Mouse (Mus musculus) retina, adult 2 months (tissue): ENCODE results near the gene Klhdc7a.
"Not testable (repeated sequence)": the region's sequence is repeated elsewhere in the genome, so short reads cannot be mapped to it uniquely, and the experiment has no call there.

Experiments used
- DNase-seq: peaks from one replicate; pipeline ENCODE4 v3.0.0-alpha.2; 2012; ENCODE audit warnings: low read depth, low spot score

Gene Klhdc7a

DNA sequence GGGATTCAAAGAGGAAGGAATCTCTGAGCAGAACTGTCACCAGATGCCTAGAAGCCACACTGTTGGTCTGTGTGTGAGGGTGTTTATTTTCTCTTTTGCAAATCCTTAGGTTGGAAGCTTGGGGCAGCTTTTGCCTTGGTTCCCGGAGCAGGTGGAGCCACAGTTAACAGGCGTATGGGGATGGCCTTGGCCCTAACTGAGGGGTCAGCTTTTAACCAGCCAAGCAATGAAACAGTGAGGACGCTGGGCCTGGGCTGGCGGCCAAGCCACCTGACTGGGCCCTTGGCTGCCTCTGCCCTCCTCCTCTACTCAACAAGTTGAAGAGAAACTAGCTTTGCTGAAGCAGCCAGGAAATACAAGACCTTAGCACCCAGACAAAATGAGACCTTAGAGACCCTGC is at the start of gene Klhdc7a:
TSS of gene Klhdc7a (minus strand) at position 105 of the 400 bp plus-strand sequence.
- no peak for DNase-seq

DNA sequence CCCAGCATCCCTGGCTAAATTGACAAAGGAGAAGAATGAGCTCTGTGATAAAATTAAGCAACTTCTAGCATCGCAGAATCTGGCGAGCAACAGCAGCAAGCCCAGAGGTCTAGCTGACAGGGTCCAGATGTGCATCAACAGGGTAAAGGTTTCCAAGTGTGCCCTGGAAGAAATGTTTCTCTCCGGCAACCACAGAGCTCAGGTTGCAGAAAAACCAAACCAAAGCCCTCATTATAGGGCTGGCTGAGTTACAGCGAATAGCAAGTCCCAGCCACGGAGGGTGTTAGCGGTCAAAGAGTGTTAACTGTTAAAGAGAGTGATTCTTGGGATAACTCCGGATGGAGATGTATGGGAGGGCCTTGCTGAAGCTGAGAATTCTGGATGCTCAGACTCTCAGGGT is 48.1 kb upstream of the Klhdc7a start:
- DNase-seq = no peak

DNA sequence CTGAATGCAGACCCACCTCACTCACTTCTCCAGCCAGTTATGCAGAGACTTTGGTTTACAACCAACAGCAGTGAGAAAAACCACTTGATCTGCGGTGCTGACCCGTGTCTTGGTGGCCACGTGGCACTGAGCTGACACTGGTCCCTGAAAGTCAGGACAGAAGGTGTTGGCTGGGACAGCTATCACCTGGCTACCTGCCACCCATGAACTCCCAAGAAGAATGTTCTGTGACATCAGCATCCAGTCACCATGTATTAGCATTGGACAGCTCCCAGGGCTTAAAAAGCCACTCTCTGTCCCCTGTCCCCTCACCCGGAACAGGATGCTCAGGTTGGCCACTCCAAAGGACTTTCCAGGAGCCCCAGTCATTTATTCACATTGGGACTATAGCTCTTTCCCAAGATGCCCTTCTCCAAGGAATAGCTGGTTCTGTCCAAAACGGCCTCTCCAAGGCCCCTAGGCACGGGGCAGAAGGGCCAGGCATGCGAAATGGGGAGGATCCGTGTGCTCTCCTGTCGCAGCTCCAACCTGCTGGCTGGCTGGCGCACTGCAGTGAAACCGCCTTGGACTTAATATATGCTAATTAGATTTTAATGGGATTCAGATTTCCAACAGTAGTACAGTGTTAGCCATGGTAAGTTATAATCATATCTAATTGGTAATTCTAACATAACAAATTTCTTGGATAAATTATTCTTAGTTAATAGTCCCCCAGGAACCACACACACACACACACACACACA is 43.1 kb upstream of the Klhdc7a start:
- no peak for DNase-seq

DNA sequence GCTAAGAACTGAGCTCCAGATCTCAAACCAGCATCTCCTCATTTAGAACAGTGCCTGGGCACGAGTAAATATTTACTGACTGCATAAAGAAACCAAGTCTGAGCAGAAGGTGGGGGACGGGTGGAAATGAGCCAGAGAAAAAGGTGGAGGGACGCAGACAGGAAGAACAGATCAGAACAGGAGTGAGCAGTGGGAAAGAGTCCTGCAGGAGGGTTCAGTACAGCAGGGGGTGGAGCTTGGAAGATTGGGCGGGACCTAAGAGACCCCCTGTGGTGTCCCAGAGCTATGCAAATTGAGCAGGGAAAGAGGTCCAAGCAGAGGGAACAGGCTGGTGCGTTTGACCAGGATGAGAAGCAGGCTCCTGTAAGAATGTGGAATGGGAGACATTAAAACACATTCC is 37.1 kb upstream of the Klhdc7a start:
- DNase-seq = no peak

DNA sequence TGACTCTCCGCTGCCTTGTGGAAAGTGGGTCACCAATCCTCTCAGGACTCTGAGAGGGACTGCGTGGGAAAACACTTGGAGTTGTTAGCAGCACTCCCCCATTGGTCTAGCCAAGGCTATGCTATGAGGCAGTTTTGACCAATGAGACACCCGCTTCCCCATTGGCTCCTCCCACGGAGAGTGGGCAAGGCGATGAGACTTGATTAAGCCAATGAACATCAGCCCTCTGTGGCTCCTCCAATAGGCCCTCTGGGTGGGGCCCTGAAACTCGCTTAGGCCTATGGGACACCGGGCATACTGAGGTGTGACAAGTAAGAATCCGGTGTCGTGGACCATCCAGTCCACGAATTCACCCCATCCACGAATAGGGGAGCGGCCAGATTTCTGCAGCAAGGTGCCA is 36.3 kb upstream of the Klhdc7a start:
- no peak for DNase-seq

DNA sequence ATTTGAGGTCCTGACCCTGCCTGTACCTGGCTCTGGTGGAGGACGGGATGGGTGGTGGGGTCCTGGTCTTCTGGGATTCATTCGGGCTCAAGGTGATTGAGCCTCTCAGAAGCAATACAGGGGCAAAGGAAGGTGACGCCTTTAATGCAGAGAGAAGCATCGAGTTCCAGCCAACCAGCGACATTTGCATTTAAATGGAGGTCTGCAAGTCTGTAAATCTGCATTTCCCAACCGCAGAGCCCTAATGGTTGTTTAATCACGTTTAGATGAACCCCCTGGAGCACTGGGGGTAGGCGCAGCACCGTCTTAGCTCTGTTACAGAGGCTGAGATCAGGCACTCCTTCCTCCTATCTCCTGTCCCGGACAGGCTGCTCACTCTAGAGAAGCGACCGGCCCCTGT is 34.2 kb upstream of the Klhdc7a start:
- DNase-seq = no peak

DNA sequence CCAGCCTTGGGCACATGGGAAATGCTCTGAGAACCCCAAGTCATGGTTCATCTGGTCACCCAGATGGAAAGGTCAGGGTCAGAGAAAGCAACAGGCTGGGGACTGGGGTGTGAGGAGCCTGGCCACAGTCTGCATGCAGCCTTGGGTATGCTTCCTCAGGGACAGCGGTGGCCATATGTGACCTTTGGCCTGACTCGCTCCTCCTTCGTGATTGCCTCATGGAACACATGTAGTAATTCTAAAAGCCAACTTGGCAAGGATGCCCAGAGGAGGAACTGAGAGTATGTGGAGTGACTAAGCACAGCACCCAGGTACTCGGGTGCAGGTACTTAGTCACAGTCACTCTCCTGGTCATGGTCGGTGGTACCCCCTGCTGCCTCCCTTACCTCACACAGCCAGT is 33.1 kb upstream of the Klhdc7a start:
- DNase-seq = no peak

DNA sequence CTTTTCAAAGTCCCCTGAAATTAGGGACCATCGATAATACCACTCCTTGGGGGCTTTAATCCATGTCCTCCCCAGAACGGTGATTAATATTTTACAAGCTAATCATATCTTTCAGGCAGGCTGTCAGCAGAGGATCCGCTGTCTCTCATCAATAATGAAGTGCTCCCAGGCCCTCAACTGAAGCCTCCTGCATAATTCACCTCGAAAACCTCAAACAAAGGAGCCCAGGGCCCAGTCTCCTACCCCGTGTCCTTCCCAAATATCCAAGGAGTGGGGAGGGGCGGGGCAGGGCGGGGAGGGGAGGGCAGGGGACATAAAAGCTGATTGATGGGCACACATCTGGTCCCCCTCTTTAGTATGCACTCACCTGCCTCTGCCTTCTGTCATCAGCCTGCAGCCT is 31.2 kb upstream of the Klhdc7a start:
- no peak for DNase-seq

DNA sequence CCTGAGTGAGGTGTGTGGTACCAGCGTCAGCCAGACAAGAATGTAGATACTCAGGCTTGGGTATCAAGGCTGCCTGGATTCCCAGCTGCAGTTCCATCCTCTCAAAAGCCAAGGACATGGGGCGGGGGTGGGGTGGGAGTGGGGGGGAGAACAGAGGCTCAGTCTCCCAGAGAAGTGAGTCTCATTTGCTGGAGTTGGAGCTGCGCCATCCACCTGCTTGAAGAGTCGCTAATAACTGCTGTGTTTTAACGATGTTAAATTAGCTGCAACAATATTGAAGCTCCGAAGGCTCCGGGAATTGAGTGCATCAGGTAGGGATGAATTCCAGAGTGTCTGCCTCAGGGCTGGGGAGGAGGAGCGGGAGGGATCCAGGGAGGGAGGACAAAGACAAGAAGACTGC is 27.8 kb upstream of the Klhdc7a start:
- DNase-seq = no peak

DNA sequence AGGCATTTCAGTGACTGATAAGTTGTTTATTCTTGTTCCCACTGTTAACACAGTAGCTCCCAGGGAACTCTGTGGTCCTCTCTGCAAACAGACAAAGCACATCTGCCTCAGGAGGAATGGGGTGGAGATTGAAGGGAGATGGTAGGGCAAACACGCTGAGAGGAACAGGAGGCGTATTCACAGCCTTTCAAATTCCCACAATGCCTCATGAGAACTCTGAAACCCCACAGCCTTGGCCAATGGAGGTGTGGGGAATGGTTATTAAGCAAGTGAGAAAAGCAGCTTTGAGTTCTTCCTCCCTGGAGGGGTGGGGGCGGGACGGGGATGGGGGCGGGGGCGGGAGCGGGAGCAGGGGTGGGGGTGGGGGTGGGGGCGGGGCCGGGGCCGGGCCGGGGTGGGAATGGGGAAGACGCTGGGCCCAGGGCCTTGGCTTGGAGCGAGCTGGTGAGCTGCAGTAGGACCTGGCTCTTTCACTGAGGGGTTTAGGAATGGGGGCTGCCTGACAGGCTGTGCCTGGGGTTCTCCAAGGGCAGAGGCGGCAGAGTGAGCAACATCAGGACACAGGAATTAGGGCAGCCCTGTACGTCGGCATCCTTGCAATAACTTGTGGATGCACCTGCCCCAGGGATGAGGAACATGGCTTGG is 25.4 kb upstream of the Klhdc7a start:
- DNase-seq = no peak

DNA sequence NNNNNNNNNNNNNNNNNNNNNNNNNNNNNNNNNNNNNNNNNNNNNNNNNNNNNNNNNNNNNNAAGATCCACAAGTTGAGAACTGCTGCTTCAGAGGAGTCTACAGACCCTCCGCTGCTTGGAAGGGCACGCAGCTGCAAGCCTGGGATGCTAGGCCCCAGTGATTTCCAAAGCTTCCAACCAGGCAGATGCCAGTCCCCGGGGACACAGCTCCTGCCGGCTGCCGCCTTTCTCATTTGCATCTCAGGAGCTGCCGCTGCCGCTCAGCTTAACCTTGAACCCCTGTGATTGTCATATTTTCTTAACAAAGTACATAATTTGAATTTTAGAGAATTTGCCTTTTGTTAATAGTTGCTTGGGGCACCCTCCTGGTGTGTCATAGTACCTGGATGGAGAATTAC is 19.1 kb upstream of the Klhdc7a start:
- DNase-seq = no peak

DNA sequence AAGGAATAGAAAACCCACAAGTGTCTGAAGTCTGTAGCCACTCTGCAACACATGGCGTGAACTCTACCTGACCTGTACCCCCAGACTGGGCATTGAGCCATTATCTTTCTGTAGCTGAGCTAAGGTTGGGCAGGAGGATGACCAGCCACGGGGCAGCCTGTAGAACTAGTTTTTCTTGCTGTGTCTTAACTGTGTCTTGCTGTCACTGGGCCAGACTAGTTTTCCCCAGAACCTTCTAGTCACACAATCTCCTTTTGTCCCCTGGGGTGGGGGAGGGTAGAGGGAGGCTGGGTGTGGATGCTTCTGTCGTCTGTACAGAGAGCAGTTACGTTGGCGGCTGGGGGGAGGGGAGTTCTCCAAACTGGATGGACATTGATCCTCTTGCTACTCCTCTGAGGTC is 10.9 kb upstream of the Klhdc7a start:
- DNase-seq = no peak

DNA sequence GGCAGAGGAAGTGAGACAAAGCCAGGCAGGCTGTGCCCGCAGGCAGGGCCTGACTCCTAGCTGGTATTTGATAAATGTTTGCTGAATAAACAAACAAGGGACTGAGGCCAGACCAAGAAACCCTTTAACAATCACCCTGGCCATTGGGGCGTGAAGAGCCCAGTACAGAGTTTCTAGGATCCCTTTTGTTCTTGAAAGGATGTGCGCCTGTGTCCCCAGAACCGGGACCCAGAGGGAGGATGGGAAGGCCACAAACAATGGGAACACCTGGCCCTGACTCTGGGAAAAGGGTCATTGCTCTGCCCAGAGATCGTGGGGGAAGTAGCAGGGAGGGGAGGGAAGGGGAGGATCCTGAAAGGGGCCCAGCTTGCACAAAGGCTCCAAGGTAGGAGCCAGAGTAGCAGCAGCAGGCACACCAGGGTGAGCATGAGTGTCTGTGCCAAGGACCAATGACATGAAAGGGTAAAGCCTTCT is 9.5 kb upstream of the Klhdc7a start:
- no peak for DNase-seq

DNA sequence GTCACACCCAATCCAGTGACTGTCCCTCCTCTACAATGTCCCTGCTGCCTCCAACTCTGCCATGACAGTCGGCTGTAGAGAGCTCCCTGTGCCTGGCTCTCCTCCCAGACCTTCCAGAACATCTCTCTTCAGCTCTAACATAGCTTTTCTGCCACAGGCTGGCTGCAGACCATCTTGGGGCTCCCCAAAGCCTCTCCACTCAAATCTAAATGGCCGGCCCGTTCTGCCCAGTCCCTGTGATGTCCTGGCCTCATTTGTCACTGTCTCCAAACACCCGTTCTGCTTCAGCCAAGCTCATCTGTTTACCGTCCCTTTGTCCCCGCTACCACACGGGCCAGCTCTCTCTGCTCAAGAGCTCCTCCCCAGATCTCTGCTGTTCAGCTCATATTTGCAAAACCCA is 6.7 kb upstream of the Klhdc7a start:
- DNase-seq = no peak

DNA sequence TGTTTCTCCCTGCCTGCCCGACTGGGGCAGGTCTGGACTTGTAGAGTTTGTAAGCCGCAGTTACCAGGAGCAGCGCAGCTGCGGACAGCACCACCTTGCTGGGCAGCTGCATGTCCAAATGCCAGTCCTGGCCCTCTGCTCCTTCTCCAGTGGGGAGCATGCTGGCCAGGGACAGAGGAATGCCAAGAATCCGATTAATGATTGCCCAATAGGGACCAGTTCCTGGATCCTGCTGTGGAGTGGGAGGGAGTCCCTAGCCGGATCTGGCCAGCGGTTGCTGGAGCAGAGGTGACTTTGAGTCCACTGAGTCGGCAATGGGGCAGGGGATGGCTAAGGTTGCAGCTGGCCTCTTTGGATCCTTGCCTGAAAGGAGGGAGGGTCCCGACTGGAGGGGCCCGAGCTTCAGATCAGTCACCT is 343 bp downstream of the Klhdc7a start:
- DNase-seq = no peak

DNA sequence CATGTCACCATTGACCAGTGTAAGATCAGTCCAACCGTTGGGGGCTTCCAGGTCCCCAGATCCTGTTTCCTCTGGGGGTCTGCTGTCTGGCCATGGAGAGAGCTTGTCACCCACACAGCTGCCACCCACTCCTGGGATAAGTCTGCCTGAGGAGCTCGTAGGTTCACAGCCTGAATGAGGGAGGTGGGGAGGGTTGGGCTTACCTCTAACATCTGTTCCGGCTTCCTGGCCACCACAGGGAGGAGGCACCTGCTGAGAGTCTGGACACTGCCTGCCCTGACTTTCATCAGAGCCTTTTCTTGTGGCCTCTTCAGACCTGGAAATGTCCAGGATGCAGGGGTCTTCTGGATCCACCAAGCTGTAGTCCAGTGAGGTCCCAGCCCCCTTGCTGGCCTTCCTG is 845 bp downstream of the Klhdc7a start:
- no peak for DNase-seq

DNA sequence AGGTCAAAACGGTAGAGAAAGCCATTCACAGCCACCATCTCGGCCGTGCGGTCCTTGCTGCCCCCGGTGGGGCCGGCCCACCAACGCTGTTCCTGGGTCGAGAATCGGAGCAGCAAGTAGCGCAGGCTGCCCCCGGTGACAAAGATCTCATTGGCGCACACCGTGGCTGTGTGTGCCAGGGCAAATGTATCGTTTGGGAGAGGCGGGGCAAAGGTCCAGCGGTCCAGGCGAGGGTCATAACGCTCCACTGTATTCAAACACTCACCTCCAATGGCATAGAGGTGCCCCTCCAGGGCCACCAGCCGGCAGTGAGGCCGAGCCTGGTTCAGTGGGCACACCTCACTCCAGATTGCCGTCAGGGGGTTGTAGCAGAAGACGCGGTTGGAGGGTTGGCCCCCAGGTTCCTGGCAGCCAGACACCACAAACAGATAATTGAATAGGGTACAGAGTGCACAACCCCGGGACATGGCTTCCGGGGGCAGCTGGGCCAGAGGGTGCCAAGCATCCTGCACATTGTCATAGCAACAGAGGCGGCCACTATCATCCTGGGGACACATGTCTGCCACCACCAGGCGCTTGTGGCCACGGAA is 2.1 kb downstream of the Klhdc7a start:
- DNase-seq = no peak

DNA sequence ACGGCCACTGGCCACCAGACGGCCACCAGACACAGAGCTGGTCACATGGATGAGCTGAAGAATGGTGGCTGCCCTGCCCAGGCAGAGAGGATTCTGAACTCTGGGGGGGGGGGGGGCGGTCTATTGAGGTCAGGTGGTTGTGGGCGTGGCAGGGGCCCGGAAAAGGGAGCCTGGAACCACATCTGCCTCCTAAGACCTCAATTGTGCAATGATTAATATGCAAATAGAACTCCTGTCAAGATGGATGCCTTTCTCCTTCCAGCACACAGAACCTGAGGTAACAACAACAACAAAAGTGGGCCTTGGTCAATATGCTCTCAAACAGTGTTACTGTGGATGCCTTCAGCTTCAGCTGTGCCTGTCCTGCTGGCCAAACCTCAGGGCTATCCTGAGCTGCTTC is 3.4 kb downstream of the Klhdc7a start:
- no peak for DNase-seq

DNA sequence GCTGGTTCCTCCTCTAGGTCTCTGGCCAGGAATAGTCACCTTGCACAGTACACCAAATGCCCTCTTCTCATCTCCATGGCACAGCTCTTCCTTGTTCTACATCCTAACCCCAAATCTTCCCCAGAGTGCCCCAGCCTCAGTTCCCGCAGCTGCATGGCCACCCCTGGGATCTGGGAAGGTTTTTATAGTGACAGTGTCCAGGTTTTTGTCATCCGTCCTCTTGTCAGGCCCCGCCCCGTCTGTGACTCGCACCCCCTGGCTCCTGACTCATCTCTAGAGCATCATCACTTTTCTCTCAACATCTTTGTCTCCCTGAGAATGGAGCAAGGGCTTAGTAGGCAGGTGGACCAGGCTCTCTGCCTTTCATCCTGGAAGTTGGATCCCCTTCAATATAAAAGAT is 3.9 kb downstream of the Klhdc7a start:
- DNase-seq = no peak

DNA sequence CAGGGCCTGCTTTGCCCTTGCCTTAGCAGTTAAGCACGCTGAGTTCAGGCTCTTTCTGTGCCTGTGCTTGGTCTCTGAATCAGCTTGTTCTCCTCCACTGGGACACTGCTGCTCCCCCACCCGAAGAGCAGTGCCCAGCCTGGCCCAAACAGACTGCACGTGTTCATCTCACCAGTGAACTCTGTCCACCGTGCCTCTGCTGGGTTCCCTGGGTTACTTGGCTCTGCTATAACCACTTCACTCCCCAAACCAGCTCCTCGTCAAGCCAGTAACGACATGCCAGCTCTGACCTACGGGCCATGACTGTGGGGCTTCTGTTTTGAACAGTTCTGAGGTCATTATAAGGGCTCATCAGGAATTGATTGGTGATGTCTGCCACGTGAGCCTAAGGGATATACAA is 4.8 kb downstream of the Klhdc7a start:
- DNase-seq = no peak

DNA sequence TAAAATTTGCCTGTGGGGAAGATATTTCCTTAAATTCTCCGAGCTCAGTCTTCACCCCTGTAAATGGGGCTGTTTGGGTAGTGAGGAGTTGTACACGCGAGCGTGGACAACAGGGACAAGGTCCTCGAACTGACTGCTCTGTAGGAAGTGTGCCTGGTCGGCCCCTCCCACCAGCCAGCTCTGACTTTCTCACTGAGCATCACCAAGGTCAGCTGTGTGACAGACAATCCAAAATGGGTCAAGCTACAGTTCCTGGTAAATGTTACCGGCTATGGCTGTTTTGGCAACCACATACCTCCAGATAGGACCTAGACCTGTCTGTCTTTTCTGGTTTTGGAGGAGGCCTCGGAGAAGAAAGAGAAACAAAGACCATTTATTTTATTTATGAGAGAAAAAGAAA is 6.0 kb downstream of the Klhdc7a start:
- DNase-seq = no peak

DNA sequence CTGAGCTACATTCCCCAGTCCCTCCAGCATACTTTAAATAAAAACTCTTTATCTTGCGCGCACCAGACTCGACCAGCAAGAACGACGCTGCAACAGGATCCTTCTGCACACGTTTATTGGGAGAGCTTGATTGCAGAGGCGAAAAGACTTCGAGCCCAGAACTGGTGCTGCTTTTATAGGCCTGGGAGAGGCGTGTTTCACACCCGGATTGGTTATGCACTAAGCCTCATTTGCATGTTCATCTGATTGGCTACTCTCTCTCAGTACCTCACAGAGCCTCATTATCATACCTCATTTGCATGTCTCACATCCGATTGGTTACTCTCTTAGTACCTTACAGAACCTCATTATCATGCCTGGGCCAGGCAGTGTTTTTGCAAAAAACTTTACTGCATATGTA is 6.5 kb downstream of the Klhdc7a start:
- DNase-seq = not testable (repeated sequence)

DNA sequence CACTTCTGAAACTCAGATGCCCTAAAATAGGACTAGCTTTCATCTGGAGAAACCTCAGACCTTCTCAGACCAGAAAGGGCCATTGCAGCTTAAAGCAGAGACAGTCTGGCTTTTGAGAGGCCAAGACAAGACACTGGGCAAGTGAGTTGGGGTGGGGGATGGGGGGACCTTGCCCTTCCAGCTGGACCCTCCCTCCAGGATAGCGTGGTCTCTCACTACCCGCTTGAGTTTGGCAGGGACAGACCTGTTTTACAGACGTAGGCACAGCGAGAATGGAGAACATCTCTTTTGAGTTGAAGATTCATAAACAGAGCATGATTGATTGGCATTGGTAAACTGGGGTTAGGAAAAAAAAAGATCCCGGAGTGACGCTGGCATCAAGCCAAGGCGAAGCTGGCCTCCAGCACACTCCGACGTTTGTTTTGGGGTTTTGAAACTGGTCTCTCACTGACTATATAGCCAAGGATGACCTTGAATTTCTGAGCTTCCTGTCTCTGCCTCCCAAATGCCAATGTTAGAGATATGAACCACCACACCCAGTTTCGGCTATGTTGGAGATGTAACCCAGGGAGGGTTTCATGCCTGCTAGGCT is 7.0 kb downstream of the Klhdc7a start:
- no peak for DNase-seq
